ENCODE assay signal across 27 mouse cellular contexts in the genomic region with DNA sequence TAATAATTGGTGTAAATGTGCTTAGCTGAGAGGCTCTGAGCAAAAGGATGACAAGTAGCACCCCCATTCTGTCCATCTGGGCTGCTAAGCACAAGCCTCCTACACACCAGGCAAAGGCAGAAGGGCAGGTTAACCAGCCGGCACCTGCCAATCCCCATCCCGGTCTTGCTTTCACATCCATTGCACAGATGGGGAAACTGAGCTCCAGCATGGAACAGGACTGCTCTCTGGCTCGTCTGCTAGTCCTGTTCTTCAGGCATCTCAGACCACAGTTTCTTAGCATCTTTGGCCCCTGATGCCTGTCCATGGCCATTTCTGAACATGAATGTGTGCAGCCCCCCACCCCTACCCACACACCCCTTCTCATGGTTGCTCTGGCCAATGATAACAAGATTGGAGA. TPM values are rescaled to one million over a fixed set of nuclear protein-coding genes. Genes with fewer than 3 reads are reported as not detected.
"Had no signal": no experiment of that assay in that cellular context is flagged by ENCODE, and none has a peak within 500 bp of the region (broad histone marks: within the 10 kb centered on the region; RNA-seq: fewer than 3 reads in every experiment).

No protein-coding gene starts in this region.

- DNase-seq: heart, postnatal 10 days; heart, postnatal 36 days; heart, postnatal 4 days; kidney, adult 11 months; kidney, adult 18-20 months; kidney, adult 2 months; kidney, adult 8-10 months; kidney, adult 9 months; kidney, postnatal 10 days; kidney, postnatal 14 days; kidney, postnatal 25 days; kidney, postnatal 36 days; kidney, postnatal 4 days had no signal

- H3K27ac ChIP-seq: heart, embryonic 10.5 days; heart, embryonic 13.5 days; heart, embryonic 15.5 days; hindbrain, embryonic 10.5 days; hindbrain, embryonic 12.5 days; hindbrain, embryonic 13.5 days; hindbrain, embryonic 14.5 days; hindbrain, embryonic 15.5 days; hindbrain, postnatal 0 days; intestine, embryonic 15.5 days; left cerebral cortex, adult 2 months had no signal

- H3K4me3 ChIP-seq: heart, embryonic 10.5 days; heart, embryonic 12.5 days; heart, embryonic 13.5 days; heart, embryonic 15.5 days; hindbrain, embryonic 10.5 days; hindbrain, embryonic 12.5 days; hindbrain, embryonic 13.5 days; hindbrain, embryonic 15.5 days; intestine, embryonic 15.5 days; kidney, embryonic 15.5 days; left cerebral cortex, adult 2 months had no signal

RNA-seq across cellular contexts. Expression of a gene that starts 12.6 kb away (rescaled TPM):
- total RNA-seq: hematopoietic stem cell, adult 5-6 weeks had no signal
